Mouse (Mus musculus) cortical plate, adult 2 months (tissue): ENCODE data around the gene Elp4.

Source experiments
- CTCF ChIP-seq: fragments of 200-500 bp; IDR thresholded peaks from 2 replicates; pipeline ENCODE4 v1.5.1; 2011; ENCODE audit warnings: mild to moderate bottlenecking, control low read depth, low read length; ENCODE audit not compliant: insufficient read depth; ENCODE audit errors: extremely low read depth
- POLR2A ChIP-seq: fragments of 200-500 bp; IDR thresholded peaks from 2 replicates; pipeline ENCODE4 v1.6.1; 2011; ENCODE audit warnings: mild to moderate bottlenecking, low read length, control low read depth; ENCODE audit not compliant: insufficient read depth; ENCODE audit errors: extremely low read depth

GRCm38 (mm10) chr2:105676909-105677433 lies 227.4 kb downstream of the Elp4 start:
- TF ChIP-seq POLR2A (no peak), CTCF (no peak)
